Mouse (Mus musculus) myocyte (in vitro differentiated cells): ENCODE measurements around the gene Prkd1. TPM values are rescaled to one million over a fixed set of nuclear protein-coding genes. Genes with fewer than 3 reads are reported as not detected.

Experiments used
- H3K27me3 ChIP-seq: one replicate; pipeline ENCODE4 v1.6.1; 2011; ENCODE audit not compliant: control insufficient read depth, insufficient read depth, insufficient read length
- H3K36me3 ChIP-seq: one replicate; pipeline ENCODE4 v1.6.1; 2011; ENCODE audit not compliant: control insufficient read depth, insufficient read depth
- H3K4me2 ChIP-seq: one replicate; pipeline ENCODE4 v1.6.1; 2011; ENCODE audit warnings: low read depth, control low read depth
- H3K4me3 ChIP-seq: one replicate; pipeline ENCODE4 v1.5.1; 2011; ENCODE audit warnings: mild to moderate bottlenecking, control low read depth, moderate library complexity
- H3K79me2 ChIP-seq: one replicate; pipeline ENCODE4 v1.6.1; 2011; ENCODE audit not compliant: control insufficient read depth, insufficient read depth
- H3ac ChIP-seq: one replicate; pipeline ENCODE4 v1.6.1; 2011; ENCODE audit not compliant: control insufficient read depth, insufficient read length
- CEBPB ChIP-seq: IDR thresholded peaks from 2 replicates; pipeline ENCODE4 v1.6.1; 2011; ENCODE audit warnings: mild to moderate bottlenecking, moderate library complexity; ENCODE audit not compliant: poor library complexity, insufficient read depth, severe bottlenecking
- E2F4 ChIP-seq: IDR thresholded peaks from one replicate; pipeline ENCODE4 v1.6.1; 2011; ENCODE audit warnings: mild to moderate bottlenecking, control low read depth, moderate library complexity; ENCODE audit not compliant: insufficient read depth
- MAX ChIP-seq: IDR thresholded peaks from one replicate; pipeline ENCODE4 v1.6.1; 2011; ENCODE audit warnings: low read depth, mild to moderate bottlenecking, control low read depth
- MYOD1 ChIP-seq, 3 experiments: IDR thresholded peaks; one replicate each; pipeline ENCODE4 v1.6.1; 2011; ENCODE audit warnings: control low read depth in 2 of 3, low read depth in 2 of 3, mild to moderate bottlenecking in 2 of 3, moderate library complexity in 1 of 3; ENCODE audit not compliant: insufficient read length in 2 of 3, control insufficient read depth in 1 of 3
- MYOG ChIP-seq, 3 experiments: IDR thresholded peaks; one replicate each; pipeline ENCODE4 v1.6.1; 2011; ENCODE audit warnings: control low read depth in 2 of 3, low read depth in 2 of 3, mild to moderate bottlenecking in 2 of 3; ENCODE audit not compliant: insufficient read length in 2 of 3, control insufficient read depth in 1 of 3, insufficient read depth in 1 of 3
- POLR2A ChIP-seq: IDR thresholded peaks from one replicate; pipeline ENCODE4 v1.6.1; 2011; ENCODE audit warnings: low read depth, mild to moderate bottlenecking, control low read depth, moderate library complexity; ENCODE audit not compliant: insufficient read length
- POLR2AphosphoS2 ChIP-seq: IDR thresholded peaks from one replicate; pipeline ENCODE4 v1.6.1; 2011; ENCODE audit warnings: low read depth, control low read depth; ENCODE audit not compliant: insufficient read length
- REST ChIP-seq: IDR thresholded peaks from one replicate; pipeline ENCODE4 v1.6.1; 2011; ENCODE audit warnings: mild to moderate bottlenecking, control low read depth, moderate library complexity; ENCODE audit not compliant: insufficient read depth, insufficient read length
- SRF ChIP-seq: IDR thresholded peaks from one replicate; pipeline ENCODE4 v1.6.1; 2011; ENCODE audit warnings: low read depth; ENCODE audit not compliant: control insufficient read depth, insufficient read length
- TCF12 ChIP-seq: IDR thresholded peaks from one replicate; pipeline ENCODE4 v1.6.1; 2011; ENCODE audit warnings: mild to moderate bottlenecking, control low read depth; ENCODE audit not compliant: poor library complexity, insufficient read depth, severe bottlenecking
- TCF3 ChIP-seq: IDR thresholded peaks from one replicate; pipeline ENCODE4 v1.6.1; 2011; ENCODE audit warnings: low read depth, control low read depth; ENCODE audit not compliant: insufficient read length
- USF1 ChIP-seq: IDR thresholded peaks from one replicate; pipeline ENCODE4 v1.6.1; 2011; ENCODE audit warnings: low read depth, mild to moderate bottlenecking, control low read depth, moderate library complexity
- polyA plus RNA-seq: library from polyadenylated mRNA; unstranded; fragments of >200 nt; fragmentation: generic; extraction: Trizol; gene quantifications from one replicate; pipeline ENCODE4 v1.2.1, GENCODE M21; 2012; ENCODE audit warnings: missing spikeins

The Prkd1 gene
- polyA plus RNA-seq, 1 experiment = 0.28 TPM

GRCm38 (mm10) chr12:50499796-50500504 is 148.9 kb downstream of the Prkd1 start:
- Histone ChIP-seq H3K79me2 (no peaks in the 10 kb centered on the region), H3K4me3 (no peak overlapping the region), H3ac (no peak overlapping the region), H3K36me3 (no peaks in the 10 kb centered on the region), H3K4me2 (no peak overlapping the region), H3K27me3 (no peaks in the 10 kb centered on the region)
- no peak for TF ChIP-seq USF1

- TF ChIP-seq USF1 = no peak
- no peak overlapping the region for H3K4me2 ChIP-seq
- H3K4me3 ChIP-seq = no peak overlapping the region
- H3K79me2 ChIP-seq = no peaks in the 10 kb centered on the region
- H3ac ChIP-seq = no peak overlapping the region
- H3K27me3 ChIP-seq = no peaks in the 10 kb centered on the region
- no peaks in the 10 kb centered on the region for H3K36me3 ChIP-seq
Observed at GRCm38 (mm10) chr12:50496006-50496405, 152.9 kb downstream of the Prkd1 start.

- Histone ChIP-seq H3K79me2 (no peaks in the 10 kb centered on the region), H3K36me3 (no peaks in the 10 kb centered on the region), H3K4me2 (no peak overlapping the region), H3K4me3 (no peak overlapping the region), H3K27me3 (no peaks in the 10 kb centered on the region), H3ac (no peak overlapping the region)
- no peak for TF ChIP-seq CEBPB
- TF ChIP-seq USF1 = no peak
- TF ChIP-seq TCF12 = no peak
- no peak for TF ChIP-seq POLR2AphosphoS2
- no peak for TF ChIP-seq MYOG (IDR thresholded peaks at IDR 0.05; ENCODE audit: control insufficient read depth in 1 of 3, insufficient read depth in 1 of 3, insufficient read length in 2 of 3, low read depth in 2 of 3)
- no peak for TF ChIP-seq MAX
- no peak for TF ChIP-seq REST
- TF ChIP-seq MYOD1 (IDR thresholded peaks at IDR 0.05; ENCODE audit: control insufficient read depth in 1 of 3, insufficient read length in 2 of 3, low read depth in 2 of 3) = no peak
- TF ChIP-seq POLR2A = no peak
- no peak for TF ChIP-seq SRF
- no peak for TF ChIP-seq TCF3
- TF ChIP-seq E2F4 = no peak
Observed at GRCm38 (mm10) chr12:50479784-50480183, 169.1 kb downstream of the Prkd1 start.

- no peaks in the 10 kb centered on the region for H3K36me3 ChIP-seq
- H3ac ChIP-seq = no peak overlapping the region
- TF ChIP-seq SRF = no peak
- no peak for TF ChIP-seq CEBPB
- TF ChIP-seq USF1 = no peak
- no peak for TF ChIP-seq MAX
- no peak for TF ChIP-seq POLR2AphosphoS2
- no peak for TF ChIP-seq TCF3
- TF ChIP-seq MYOD1 (IDR thresholded peaks at IDR 0.05; ENCODE audit: control insufficient read depth in 1 of 3, insufficient read length in 2 of 3, low read depth in 2 of 3) = no peak
- TF ChIP-seq E2F4 = no peak
- no peak for TF ChIP-seq MYOG (IDR thresholded peaks at IDR 0.05; ENCODE audit: control insufficient read depth in 1 of 3, insufficient read depth in 1 of 3, insufficient read length in 2 of 3, low read depth in 2 of 3)
- no peak for TF ChIP-seq TCF12
- TF ChIP-seq POLR2A = no peak
- no peak for TF ChIP-seq REST
- no peak overlapping the region for H3K4me3 ChIP-seq
- H3K79me2 ChIP-seq = no peaks in the 10 kb centered on the region
- no peaks in the 10 kb centered on the region for H3K27me3 ChIP-seq
- H3K4me2 ChIP-seq = no peak overlapping the region
Observed at GRCm38 (mm10) chr12:50457151-50457550, 191.7 kb downstream of the Prkd1 start.

- H3K27me3 ChIP-seq = no peaks in the 10 kb centered on the region
- TF ChIP-seq MYOD1 (IDR thresholded peaks at IDR 0.05; ENCODE audit: control insufficient read depth in 1 of 3, insufficient read length in 2 of 3, low read depth in 2 of 3) (no peak), USF1 (no peak), E2F4 (no peak), TCF12 (no peak), MYOG (IDR thresholded peaks at IDR 0.05; ENCODE audit: control insufficient read depth in 1 of 3, insufficient read depth in 1 of 3, insufficient read length in 2 of 3, low read depth in 2 of 3) (no peak), SRF (no peak), POLR2AphosphoS2 (no peak), TCF3 (no peak), POLR2A (no peak), REST (no peak), CEBPB (no peak), MAX (no peak)
- H3K79me2 ChIP-seq = no peaks in the 10 kb centered on the region
- H3ac ChIP-seq = no peak overlapping the region
- H3K4me3 ChIP-seq = no peak overlapping the region
- no peaks in the 10 kb centered on the region for H3K36me3 ChIP-seq
- H3K4me2 ChIP-seq = no peak overlapping the region
Observed at GRCm38 (mm10) chr12:50451761-50452160, 197.1 kb downstream of the Prkd1 start.
